Comparison of ENCODE assay signal across 8 mouse cellular contexts in the genomic region with DNA sequence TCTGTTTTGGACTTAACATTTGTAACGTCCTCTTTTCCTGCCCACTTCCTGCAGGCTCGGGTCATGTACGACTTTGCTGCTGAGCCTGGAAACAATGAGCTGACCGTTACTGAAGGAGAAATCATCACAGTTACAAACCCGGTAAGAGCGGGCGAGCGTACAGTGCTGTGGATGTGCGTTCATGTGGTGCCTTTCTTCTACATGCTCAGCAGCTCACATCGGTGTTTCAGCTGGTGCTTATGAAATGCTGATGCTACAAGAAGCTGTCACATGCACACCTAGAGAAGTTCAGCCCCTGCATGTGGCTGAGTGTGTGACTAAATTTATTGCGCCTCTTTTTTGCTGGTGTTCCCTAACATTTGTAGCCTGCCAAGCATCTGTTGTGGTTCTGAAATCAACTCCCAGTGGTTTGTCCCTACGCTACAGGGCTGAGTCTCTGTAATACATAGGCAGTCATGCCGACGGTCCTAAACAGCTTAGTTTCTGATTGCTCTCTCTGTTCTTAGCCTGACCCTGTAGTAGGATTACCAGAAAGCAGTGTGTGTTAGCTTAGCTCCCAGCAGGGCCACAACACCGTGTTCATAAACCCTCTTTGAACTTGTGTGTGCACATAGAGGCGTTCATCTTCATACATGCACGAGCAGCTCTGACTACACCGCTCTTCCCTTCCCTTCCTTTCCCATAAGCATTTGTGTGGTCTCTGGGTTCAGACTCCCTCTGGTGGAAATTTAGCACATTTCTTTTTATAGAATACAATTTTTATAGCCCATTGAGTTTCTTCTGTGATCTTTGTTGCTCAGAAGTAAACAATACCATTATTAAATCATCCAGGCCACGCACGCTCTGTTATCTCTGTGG. TPM values are rescaled to one million over a fixed set of nuclear protein-coding genes. Genes with fewer than 3 reads are reported as not detected.
DNase-seq lines count a peak whose midpoint lies in the region; ATAC-seq and TF ChIP-seq lines count a peak whose summit lies in the region.

No protein-coding gene starts in this region.

- no peak overlapping the region for H3K4me2 ChIP-seq in lung, embryonic 16.5 days (ENCODE audit: low read depth, low read length)
- no peak overlapping the region for H3K4me2 ChIP-seq in embryonic facial prominence, embryonic 14.5 days (ENCODE audit: low read depth, low read length)
- peak overlapping the region; percentile 30 for H3K4me2 ChIP-seq in liver, embryonic 13.5 days
- no peak overlapping the region for H3K4me2 ChIP-seq in stomach, postnatal 0 days (replicated peaks; ENCODE audit: low read depth)

- ATAC-seq in lung, embryonic 16.5 days (ENCODE audit: low read depth) = peak; percentile 51
- peak; percentile 68 for ATAC-seq in embryonic facial prominence, embryonic 14.5 days (ENCODE audit: low read depth)
- ATAC-seq in liver, embryonic 13.5 days (ENCODE audit: low read depth) = peak; percentile 39; the same call in 1 of the 2 replicates
- ATAC-seq in stomach, postnatal 0 days (ENCODE audit: low FRiP score, low TSS enrichment) = peak; percentile 55; the same call in 1 of the 2 replicates

- no peaks in the 10 kb centered on the region for H3K27me3 ChIP-seq in lung, embryonic 16.5 days (ENCODE audit: control insufficient read depth, insufficient read depth, low read depth, low read length)
- H3K27me3 ChIP-seq in embryonic facial prominence, embryonic 14.5 days (replicated peaks; ENCODE audit: control insufficient read depth, insufficient read depth, low read length) = no peaks in the 10 kb centered on the region
- H3K27me3 ChIP-seq in liver, embryonic 13.5 days = no peaks in the 10 kb centered on the region
- no peaks in the 10 kb centered on the region for H3K27me3 ChIP-seq in stomach, postnatal 0 days (ENCODE audit: control insufficient read depth, insufficient read depth, low read length)

- DNase-seq in frontal cortex, adult 2 months (ENCODE audit: extremely low spot score in 1 of 2, low spot score in 1 of 2) = peak; percentile 39 to 45
- no peak for DNase-seq in frontal cortex, postnatal 14 days (ENCODE audit: low spot score in 2 of 2)
- DNase-seq in lung, adult 18-20 months = no peak
- peak; percentile 74 for DNase-seq in embryonic facial prominence, embryonic 14.5 days (ENCODE audit: low spot score)
- DNase-seq in liver, embryonic 13.5 days = no peak
- no peak for DNase-seq in stomach, postnatal 0 days (ENCODE audit: low spot score)
- no peak for DNase-seq in ovary, postnatal 10 days (ENCODE audit: low spot score)

- 0 out of 2 replicates have a peak overlapping the region, but pooled peaks have one; percentile 2 for H3K27ac ChIP-seq in lung, embryonic 16.5 days (ENCODE audit: low read length)
- H3K27ac ChIP-seq in embryonic facial prominence, embryonic 14.5 days (replicated peaks; ENCODE audit: low read depth, low read length) = peak overlapping the region; percentile 44; the same call in 1 of the 2 replicates
- H3K27ac ChIP-seq in liver, embryonic 13.5 days = peak overlapping the region; percentile 79; the same call in 1 of the 2 replicates
- no peak overlapping the region for H3K27ac ChIP-seq in stomach, postnatal 0 days (replicated peaks)

- H3K4me3 ChIP-seq in lung, embryonic 16.5 days (ENCODE audit: low read length) = no peak overlapping the region
- no peak overlapping the region for H3K4me3 ChIP-seq in embryonic facial prominence, embryonic 14.5 days (ENCODE audit: low read depth, low read length)
- H3K4me3 ChIP-seq in liver, embryonic 13.5 days (replicated peaks) = no peak overlapping the region
- H3K4me3 ChIP-seq in stomach, postnatal 0 days (ENCODE audit: low read depth, low read length) = no peak overlapping the region

- TF ChIP-seq EP300 in stomach, postnatal 0 days (optimal IDR thresholded peaks at IDR 0.05) = no peak

- peaks cover 20% of the 10 kb centered on the region for H3K4me1 ChIP-seq in lung, embryonic 16.5 days (replicated peaks; ENCODE audit: control insufficient read depth, insufficient read depth, low read length)
- peaks cover 6% of the 10 kb centered on the region for H3K4me1 ChIP-seq in embryonic facial prominence, embryonic 14.5 days (ENCODE audit: control insufficient read depth, insufficient read depth, low read length)
- peaks cover 49% of the 10 kb centered on the region for H3K4me1 ChIP-seq in liver, embryonic 13.5 days (replicated peaks)
- H3K4me1 ChIP-seq in stomach, postnatal 0 days (replicated peaks; ENCODE audit: control insufficient read depth, insufficient read depth) = no peaks in the 10 kb centered on the region

- 61% methylated on average over 20 of the region's 20 CpGs for WGBS in lung, embryonic 16.5 days
- WGBS in embryonic facial prominence, embryonic 14.5 days = 65% methylated on average over 20 of the region's 20 CpGs
- 37% methylated on average over 20 of the region's 20 CpGs for WGBS in liver, embryonic 13.5 days (ENCODE audit: insufficient replicate concordance)
- 63% methylated on average over 20 of the region's 20 CpGs for WGBS in stomach, postnatal 0 days

- H3K9ac ChIP-seq in lung, embryonic 16.5 days (ENCODE audit: low read length) = no peak overlapping the region
- H3K9ac ChIP-seq in embryonic facial prominence, embryonic 14.5 days (ENCODE audit: low read depth, low read length) = no peak overlapping the region
- H3K9ac ChIP-seq in liver, embryonic 13.5 days = no peak overlapping the region
- no peak overlapping the region for H3K9ac ChIP-seq in stomach, postnatal 0 days (ENCODE audit: low read length)

- TF ChIP-seq CTCF in stomach, postnatal 0 days (IDR thresholded peaks at IDR 0.05; ENCODE audit: low read depth) = peak; percentile 85

- peaks cover 6% of the 10 kb centered on the region; the same call in 1 of the 2 replicates for H3K36me3 ChIP-seq in lung, embryonic 16.5 days (ENCODE audit: control insufficient read depth, insufficient read depth, low read length)
- peaks cover 3% of the 10 kb centered on the region; the same call in 1 of the 2 replicates for H3K36me3 ChIP-seq in embryonic facial prominence, embryonic 14.5 days (ENCODE audit: control insufficient read depth, insufficient read depth, low read length)
- H3K36me3 ChIP-seq in liver, embryonic 13.5 days = peaks cover 3% of the 10 kb centered on the region; the same call in 1 of the 2 replicates
- H3K36me3 ChIP-seq in stomach, postnatal 0 days (ENCODE audit: control insufficient read depth, insufficient read depth, low read length) = peaks cover 3% of the 10 kb centered on the region; the same call in 1 of the 2 replicates

- H3K9me3 ChIP-seq in lung, embryonic 16.5 days (ENCODE audit: control insufficient read depth, low read length) = no peaks in the 10 kb centered on the region
- no peaks in the 10 kb centered on the region for H3K9me3 ChIP-seq in embryonic facial prominence, embryonic 14.5 days (ENCODE audit: control insufficient read depth, low read length)
- H3K9me3 ChIP-seq in liver, embryonic 13.5 days (replicated peaks) = no peaks in the 10 kb centered on the region
- H3K9me3 ChIP-seq in stomach, postnatal 0 days (ENCODE audit: control insufficient read depth, low read length) = no peaks in the 10 kb centered on the region

RNA-seq across cellular contexts. Expression of a gene that starts 46.0 kb away (rescaled TPM):
- 12.3 and 12.7 TPM in 2 replicates for polyA plus RNA-seq in frontal cortex, adult 2 months (2012; rRNA removed)
- 23.8 and 25.1 TPM in 2 replicates for polyA plus RNA-seq in lung, embryonic 16.5 days (2015; fragmentation: Nextera tagmentation; extraction: Ambion mirVana)
- polyA plus RNA-seq in embryonic facial prominence, embryonic 14.5 days (2014; fragmentation: Nextera tagmentation; extraction: Ambion mirVana) = 37.5 and 40.9 TPM in 2 replicates
- polyA plus RNA-seq in liver, embryonic 13.5 days (2015; fragmentation: Nextera tagmentation; extraction: Ambion mirVana) = 12.2 and 14.1 TPM in 2 replicates
- 34.8 and 36.3 TPM in 2 replicates for polyA plus RNA-seq in stomach, postnatal 0 days (2015; fragmentation: Nextera tagmentation; extraction: Ambion mirVana)

RNA-seq across cellular contexts. Expression of a gene that starts 53.9 kb away (rescaled TPM):
- 19.9 and 23.6 TPM in 2 replicates for polyA plus RNA-seq in frontal cortex, adult 2 months (2012; rRNA removed)
- 2.5 and 3.2 TPM in 2 replicates for polyA plus RNA-seq in lung, embryonic 16.5 days (2015; fragmentation: Nextera tagmentation; extraction: Ambion mirVana)
- 4.3 and 4.7 TPM in 2 replicates for polyA plus RNA-seq in embryonic facial prominence, embryonic 14.5 days (2014; fragmentation: Nextera tagmentation; extraction: Ambion mirVana)
- polyA plus RNA-seq in liver, embryonic 13.5 days (2015; fragmentation: Nextera tagmentation; extraction: Ambion mirVana) = 1.0 and 1.3 TPM in 2 replicates
- 3.2 and 3.3 TPM in 2 replicates for polyA plus RNA-seq in stomach, postnatal 0 days (2015; fragmentation: Nextera tagmentation; extraction: Ambion mirVana)

Comparison
In these comparisons a context has a peak if more than half of its experiments do, and no peak if none do; other contexts are left out.
1. DNase-seq: peak in frontal cortex, adult 2 months (2 of 2) and embryonic facial prominence, embryonic 14.5 days (single experiment); none in frontal cortex, postnatal 14 days (0 of 2), lung, adult 18-20 months (0 of 2), liver, embryonic 13.5 days (single experiment), stomach, postnatal 0 days (single experiment) and ovary, postnatal 10 days (single experiment).
2. Peak in every context shown above with its lines, with median percentiles within 50 percentile points of each other: ATAC-seq.